Mouse (Mus musculus) ovary, postnatal 10 days (tissue): ENCODE measurements around the gene Dcxr.
"Not testable (repeated sequence)": the region's sequence is repeated elsewhere in the genome, so short reads cannot be mapped to it uniquely, and the experiment has no call there.

ENCODE experiments used
- DNase-seq: peaks from one replicate; pipeline ENCODE4 v3.0.0; 2022; ENCODE audit warnings: low spot score

Gene Dcxr

GRCm38 (mm10) chr11:120727169-120727527, at the start of gene Dcxr:
Gene Dcxr (minus strand): TSS chr11:120727281.
- DNase-seq, result peak; percentile 59

- peak; percentile 96 for DNase-seq
Measured at GRCm38 (mm10) chr11:120775774-120776469, 48.8 kb upstream of the Dcxr start.

- DNase-seq, result no peak
Measured at GRCm38 (mm10) chr11:120773463-120774190, 46.5 kb upstream of the Dcxr start.

GRCm38 (mm10) chr11:120772749-120773148, 45.7 kb upstream of the Dcxr start:
- DNase-seq, result no peak

GRCm38 (mm10) chr11:120768206-120768605, 41.1 kb upstream of the Dcxr start:
- no peak for DNase-seq

GRCm38 (mm10) chr11:120767023-120767422, 39.9 kb upstream of the Dcxr start:
- DNase-seq, result not testable (repeated sequence)

GRCm38 (mm10) chr11:120763121-120763999, 36.3 kb upstream of the Dcxr start:
- not testable (repeated sequence) for DNase-seq

GRCm38 (mm10) chr11:120762672-120763041, 35.6 kb upstream of the Dcxr start, which contains the start of gene Hmga1b:
Gene Hmga1b (plus strand): TSS chr11:120762794.
- not testable (repeated sequence) for DNase-seq

GRCm38 (mm10) chr11:120761811-120762671, 35.0 kb upstream of the Dcxr start:
- DNase-seq, result no peak

GRCm38 (mm10) chr11:120760236-120760635, 33.2 kb upstream of the Dcxr start:
- no peak for DNase-seq

GRCm38 (mm10) chr11:120751606-120752005, 24.5 kb upstream of the Dcxr start:
- no peak for DNase-seq

GRCm38 (mm10) chr11:120749430-120749829, 22.3 kb upstream of the Dcxr start:
- no peak for DNase-seq

- DNase-seq, result no peak
Measured at GRCm38 (mm10) chr11:120747974-120748373, 20.9 kb upstream of the Dcxr start.

- no peak for DNase-seq
Measured at GRCm38 (mm10) chr11:120744121-120744701, 17.1 kb upstream of the Dcxr start.

GRCm38 (mm10) chr11:120740981-120741380, 13.9 kb upstream of the Dcxr start:
- no peak for DNase-seq

GRCm38 (mm10) chr11:120736424-120736823, 9.3 kb upstream of the Dcxr start:
- DNase-seq, result no peak

GRCm38 (mm10) chr11:120733521-120733920, 6.4 kb upstream of the Dcxr start:
- no peak for DNase-seq

- no peak for DNase-seq
Measured at GRCm38 (mm10) chr11:120731858-120732680, 5.0 kb upstream of the Dcxr start, which contains the start of gene Cbr2. Gene Cbr2 (minus strand): TSS chr11:120732114.

- no peak for DNase-seq
Measured at GRCm38 (mm10) chr11:120731395-120731794, 4.3 kb upstream of the Dcxr start.

GRCm38 (mm10) chr11:120730331-120730870, 3.3 kb upstream of the Dcxr start:
- no peak for DNase-seq
